Mouse (Mus musculus): Measurements from ENCODE around the gene Lhfpl4.

GRCm38 (mm10) chr6:113175469-113175868, 19.7 kb downstream of the Lhfpl4 start:
- no peak for TF ChIP-seq GABPA (IDR thresholded peaks at IDR 0.05; ENCODE audit: low read depth, low read length)
- no peak for TF ChIP-seq MEF2A (IDR thresholded peaks at IDR 0.05; ENCODE audit: extremely low read depth, insufficient replicate concordance, low read depth, low read length, poor library complexity, severe bottlenecking)
- TF ChIP-seq CHD2 (IDR thresholded peaks at IDR 0.05; ENCODE audit: low read length) = no peak
- TF ChIP-seq NELFE (IDR thresholded peaks at IDR 0.05; ENCODE audit: low read depth, low read length) = no peak
- TF ChIP-seq CTCF (IDR thresholded peaks at IDR 0.05 in 2 of 3, conservative IDR thresholded peaks at IDR 0.05 in 1 of 3; ENCODE audit: control insufficient read depth in 1 of 3, insufficient read depth in 1 of 3, low read depth in 2 of 3, low read length in 3 of 3, poor library complexity in 1 of 3, severe bottlenecking in 1 of 3) = no peak
- TF ChIP-seq GATA1 (IDR thresholded peaks at IDR 0.05; ENCODE audit: low read depth, low read length) = no peak
- TF ChIP-seq POLR2A (IDR thresholded peaks at IDR 0.05; ENCODE audit: control insufficient read depth in 1 of 2, insufficient read depth in 1 of 2, low read depth in 1 of 2, low read length in 2 of 2, poor library complexity in 1 of 2) = no peak
- TF ChIP-seq POLR2AphosphoS2 (IDR thresholded peaks at IDR 0.05; ENCODE audit: low read length) = no peak
- no peak for TF ChIP-seq ZNF384 (IDR thresholded peaks at IDR 0.05; ENCODE audit: low read depth, low read length)
- no peak for TF ChIP-seq MAZ (IDR thresholded peaks at IDR 0.05; ENCODE audit: low read depth, low read length)

All from MEL (cell line).